Mouse (Mus musculus) midbrain, embryonic 11.5 days (tissue): Measurements from ENCODE around the gene Ints7. TPM values are rescaled to one million over a fixed set of nuclear protein-coding genes. Genes with fewer than 3 reads are reported as not detected.

Source experiments
- ATAC-seq: fragments of 200-750 bp; cut with Nextera tagmentation; 2 replicates; pipeline ENCODE4 v1.8.0; 2017; ENCODE audit warnings: moderate TSS enrichment, moderate library complexity; ENCODE audit not compliant: low FRiP score
- DNase-seq: peaks from one replicate; pipeline ENCODE4 v3.0.0; 2015; ENCODE audit warnings: low spot score; ENCODE audit errors: missing footprints
- H3K27ac ChIP-seq: fragments of 300-500 bp; sonication (generic); 2 replicates; pipeline ENCODE4 v1.5.1; 2014; ENCODE audit warnings: low read depth, low read length
- H3K27me3 ChIP-seq: fragments of 300-500 bp; sonication (generic); 2 replicates; pipeline ENCODE4 v1.6.1; 2014; ENCODE audit warnings: mild to moderate bottlenecking, low read length, moderate library complexity, mixed read lengths; ENCODE audit not compliant: control insufficient read depth, insufficient read depth
- H3K36me3 ChIP-seq: fragments of 300-500 bp; sonication (generic); 2 replicates; pipeline ENCODE4 v1.6.1; 2014; ENCODE audit warnings: mild to moderate bottlenecking, low read length, moderate library complexity, mixed read lengths; ENCODE audit not compliant: control insufficient read depth, insufficient read depth
- H3K4me1 ChIP-seq: fragments of 300-500 bp; sonication (generic); 2 replicates; pipeline ENCODE4 v1.6.1; 2014; ENCODE audit warnings: low read length; ENCODE audit not compliant: control insufficient read depth, insufficient read depth
- H3K4me2 ChIP-seq: fragments of 300-500 bp; sonication (generic); 2 replicates; pipeline ENCODE4 v1.6.1; 2014; ENCODE audit warnings: mild to moderate bottlenecking, moderate library complexity
- H3K4me3 ChIP-seq: fragments of 300-500 bp; sonication (generic); 2 replicates; pipeline ENCODE4 v1.5.1; 2014; ENCODE audit warnings: low read depth, low read length
- H3K9ac ChIP-seq: fragments of 300-500 bp; sonication (generic); 2 replicates; pipeline ENCODE4 v1.6.1; 2014; ENCODE audit warnings: low read length
- H3K9me3 ChIP-seq: fragments of 300-500 bp; sonication (generic); 2 replicates; pipeline ENCODE4 v1.6.1; 2016; ENCODE audit warnings: low read length; ENCODE audit not compliant: control insufficient read depth
- WGBS: fragments of 180-500 bp; shearing (Covaris S2); extraction: QIAGEN DNeasy Blood & Tissue Kit; methylation state at CpG from one replicate; pipeline ENCODE4 v1.1.7; 2014; 5-methylcytosine and 5-hydroxymethylcytosine counted together
- polyA plus RNA-seq: library from polyadenylated mRNA; unstranded; fragments of >200 nt; fragmentation: Nextera tagmentation; extraction: Ambion mirVana; gene quantifications from 2 replicates; pipeline ENCODE4 v1.2.1, GENCODE M21; 2014

The Ints7 gene
- polyA plus RNA-seq, 1 experiment from 2014 or later = 55.2 TPM

DNA sequence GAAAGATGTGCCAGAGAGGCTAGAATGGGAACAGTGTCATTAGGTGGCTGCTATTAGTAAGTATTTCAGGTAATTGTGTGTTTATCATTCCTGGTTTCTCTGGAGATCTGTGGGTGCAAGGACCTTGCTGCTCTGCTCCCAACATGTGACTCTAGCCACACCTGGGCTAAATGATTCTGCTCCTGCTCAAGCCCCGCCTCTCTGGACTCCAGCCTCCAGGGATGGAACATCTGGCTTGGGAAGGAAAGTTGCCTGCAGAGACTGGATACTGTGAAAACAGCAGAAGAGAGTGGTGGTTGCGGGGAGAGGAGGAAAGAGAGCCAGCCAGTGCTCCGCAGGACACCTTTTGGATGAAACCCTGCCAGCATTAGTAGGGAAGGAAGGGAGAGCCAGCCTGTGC lies 84.0 kb downstream of the Ints7 start:
- Histone ChIP-seq H3K4me1 (no peaks in the 10 kb centered on the region), H3K4me2 (no peak overlapping the region), H3K9me3 (no peaks in the 10 kb centered on the region), H3K27me3 (no peaks in the 10 kb centered on the region), H3K27ac (no peak overlapping the region), H3K4me3 (no peak overlapping the region), H3K36me3 (no peaks in the 10 kb centered on the region), H3K9ac (no peak overlapping the region)
- WGBS = 69% methylated on average over 3 of the region's 3 CpGs
- ATAC-seq (no peak), DNase-seq (no peak)

DNA sequence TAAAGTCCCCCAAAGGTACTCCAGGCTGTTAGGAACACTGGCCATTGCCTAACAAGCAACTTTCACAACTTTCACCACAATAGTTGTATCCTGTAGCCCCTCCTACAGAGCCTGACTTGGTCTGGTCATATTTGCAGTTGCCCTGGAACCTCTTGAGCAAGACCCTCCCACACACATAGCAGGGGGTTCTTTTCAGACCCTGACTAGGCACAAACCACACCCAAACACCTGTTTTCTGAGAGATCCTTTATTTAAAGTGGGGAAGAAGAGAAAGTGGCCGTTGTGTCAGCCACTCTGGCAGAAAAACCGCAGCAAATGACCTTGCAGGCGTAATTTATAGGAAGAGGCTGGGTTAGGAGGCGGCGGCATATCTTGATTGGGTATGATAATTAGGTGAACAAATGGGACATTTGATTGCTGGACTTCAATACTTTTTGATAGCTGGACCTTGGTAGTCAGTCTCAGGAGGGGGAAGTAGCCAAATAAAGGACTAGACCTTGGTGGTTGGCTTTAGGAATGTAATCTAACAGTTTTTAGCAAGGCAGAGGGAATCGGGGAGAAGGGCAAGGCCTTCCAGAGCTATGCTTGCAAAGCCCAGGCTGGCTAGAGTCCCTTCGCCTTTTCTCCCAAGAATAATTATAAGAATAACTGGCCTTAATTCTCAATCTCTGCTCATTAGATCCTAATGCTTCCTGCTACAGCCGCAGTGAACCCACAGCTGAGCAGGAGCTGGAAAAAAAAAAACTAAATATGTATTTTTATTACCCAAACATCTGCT lies 85.8 kb downstream of the Ints7 start:
- Histone ChIP-seq H3K36me3 (no peaks in the 10 kb centered on the region), H3K27ac (no peak overlapping the region), H3K9ac (no peak overlapping the region), H3K4me3 (no peak overlapping the region), H3K27me3 (no peaks in the 10 kb centered on the region), H3K4me2 (no peak overlapping the region), H3K4me1 (no peaks in the 10 kb centered on the region), H3K9me3 (no peaks in the 10 kb centered on the region)
- no peak for ATAC-seq
- WGBS = 84% methylated on average over 8 of the region's 8 CpGs
- no peak for DNase-seq

DNA sequence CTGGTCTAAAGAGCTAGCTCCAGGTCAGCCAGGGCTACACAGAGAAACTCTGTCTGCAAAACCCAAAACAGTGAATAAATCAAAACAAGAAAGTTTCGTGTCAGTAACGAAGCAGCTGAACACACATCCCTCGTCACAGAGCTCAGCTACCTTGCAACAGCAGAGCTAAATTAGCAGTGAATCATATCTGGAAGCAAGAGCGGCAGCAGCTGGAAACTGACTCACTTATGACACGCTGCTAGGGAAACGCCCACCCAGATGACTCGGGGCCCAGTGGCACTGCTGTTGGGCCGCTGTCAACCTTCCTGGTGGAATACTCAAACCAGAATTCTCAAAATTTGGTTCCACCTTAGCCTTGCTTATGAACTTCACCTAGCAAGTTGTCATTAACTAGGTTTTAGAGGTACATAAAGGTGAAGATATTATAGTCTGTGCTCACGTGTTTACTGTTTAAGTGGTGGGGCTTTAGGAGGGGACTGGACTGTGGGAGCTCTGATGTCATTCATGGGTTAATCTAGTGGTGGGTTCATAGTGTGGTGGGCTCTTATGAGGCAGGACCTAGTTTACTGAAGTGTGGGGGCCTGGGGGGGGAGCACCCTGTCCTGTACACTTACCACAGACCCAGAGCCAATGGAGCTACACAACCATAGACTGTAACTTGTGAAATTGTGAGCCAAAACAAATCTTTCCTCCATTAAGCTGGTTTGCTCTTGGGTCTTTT lies 86.9 kb downstream of the Ints7 start:
- Histone ChIP-seq H3K27ac (no peak overlapping the region), H3K4me2 (no peak overlapping the region), H3K36me3 (no peaks in the 10 kb centered on the region), H3K4me1 (no peaks in the 10 kb centered on the region), H3K4me3 (no peak overlapping the region), H3K9ac (no peak overlapping the region), H3K9me3 (no peaks in the 10 kb centered on the region), H3K27me3 (no peaks in the 10 kb centered on the region)
- DNase-seq = no peak
- 86% methylated on average over 9 of the region's 9 CpGs for WGBS
- ATAC-seq = no peak

DNA sequence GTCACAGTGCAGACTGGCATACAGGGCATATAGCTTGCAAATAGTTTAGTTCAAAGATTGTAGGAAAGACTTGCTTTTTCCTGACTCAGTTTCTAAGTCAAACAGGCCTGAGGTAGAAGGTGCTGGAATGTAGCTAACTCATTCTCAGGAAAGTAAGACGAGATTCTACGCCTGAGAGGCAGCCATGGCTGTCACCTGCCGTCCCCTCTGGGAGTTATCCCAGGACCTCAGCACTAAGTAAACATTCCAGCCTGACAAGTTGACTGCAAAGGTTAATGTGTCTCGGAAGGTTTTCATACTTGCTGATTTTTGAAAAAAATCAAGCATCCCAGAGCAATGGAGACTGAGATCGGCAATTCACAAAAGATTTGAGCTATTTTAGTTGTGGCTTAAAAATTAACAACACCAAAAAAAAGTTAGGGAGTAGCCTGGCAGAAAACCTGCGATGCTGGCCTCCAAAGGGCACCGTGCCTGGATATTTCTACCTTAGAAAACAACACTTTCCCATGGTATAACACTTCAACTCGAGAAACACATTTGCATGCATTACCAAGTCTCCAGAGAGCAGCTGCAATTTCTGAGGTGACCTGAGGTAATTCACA lies 87.6 kb downstream of the Ints7 start:
- no peaks in the 10 kb centered on the region for H3K36me3 ChIP-seq
- no peak for DNase-seq
- no peak overlapping the region for H3K27ac ChIP-seq
- H3K4me3 ChIP-seq = no peak overlapping the region
- H3K4me1 ChIP-seq = no peaks in the 10 kb centered on the region
- no peaks in the 10 kb centered on the region for H3K27me3 ChIP-seq
- WGBS = 74% methylated on average over 8 of the region's 8 CpGs
- no peaks in the 10 kb centered on the region for H3K9me3 ChIP-seq
- ATAC-seq = no peak
- H3K9ac ChIP-seq = no peak overlapping the region
- no peak overlapping the region for H3K4me2 ChIP-seq

DNA sequence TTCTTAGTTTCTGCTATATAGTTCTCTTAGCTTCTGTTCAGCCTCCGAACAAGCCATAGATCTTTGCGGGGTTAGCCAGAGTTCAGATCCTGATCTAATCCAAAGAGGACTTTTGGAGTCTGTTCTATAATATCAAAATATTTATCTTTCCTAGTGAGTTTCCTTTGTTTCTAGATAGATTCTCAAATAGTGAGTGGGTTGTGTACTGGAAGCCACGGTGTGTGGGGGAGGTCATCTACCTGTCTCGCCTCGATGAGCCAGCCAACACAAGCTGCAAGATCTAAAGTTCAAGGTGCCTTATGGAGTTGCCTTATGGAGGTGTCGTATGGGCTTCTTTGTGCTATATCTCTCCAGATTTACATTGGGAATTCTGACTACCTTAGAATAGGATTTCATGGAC lies 88.2 kb downstream of the Ints7 start:
- H3K9me3 ChIP-seq = no peaks in the 10 kb centered on the region
- H3K4me3 ChIP-seq = no peak overlapping the region
- H3K36me3 ChIP-seq = no peaks in the 10 kb centered on the region
- no peak overlapping the region for H3K9ac ChIP-seq
- 89% methylated on average over 6 of the region's 6 CpGs for WGBS
- H3K27ac ChIP-seq = no peak overlapping the region
- H3K4me1 ChIP-seq = no peaks in the 10 kb centered on the region
- DNase-seq (no peak), ATAC-seq (no peak)
- no peaks in the 10 kb centered on the region for H3K27me3 ChIP-seq
- H3K4me2 ChIP-seq = no peak overlapping the region

DNA sequence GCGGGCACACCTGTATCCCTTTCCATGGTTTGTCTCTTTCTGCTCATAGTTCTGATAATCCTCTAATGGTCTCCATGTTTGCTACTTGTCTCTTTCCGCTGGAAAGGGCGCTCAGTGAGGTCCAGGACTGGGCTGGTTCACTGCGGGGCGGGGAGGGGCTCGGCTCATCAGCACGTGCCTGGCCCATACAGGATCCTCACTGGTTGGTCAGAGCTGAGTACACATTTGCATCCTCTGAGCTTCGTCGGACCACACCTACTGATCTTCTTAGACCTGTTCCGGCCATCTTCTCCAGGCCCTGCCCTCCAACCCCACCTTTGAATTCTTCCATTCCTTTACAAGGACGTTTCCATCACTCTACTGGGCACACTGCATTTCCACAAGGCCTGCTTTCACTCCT lies 90.9 kb downstream of the Ints7 start:
- no peak for ATAC-seq
- Histone ChIP-seq H3K36me3 (no peaks in the 10 kb centered on the region), H3K4me2 (no peak overlapping the region), H3K9me3 (no peaks in the 10 kb centered on the region), H3K27ac (no peak overlapping the region), H3K27me3 (no peaks in the 10 kb centered on the region), H3K4me3 (no peak overlapping the region), H3K4me1 (no peaks in the 10 kb centered on the region), H3K9ac (no peak overlapping the region)
- 85% methylated on average over 11 of the region's 11 CpGs for WGBS
- DNase-seq = no peak

DNA sequence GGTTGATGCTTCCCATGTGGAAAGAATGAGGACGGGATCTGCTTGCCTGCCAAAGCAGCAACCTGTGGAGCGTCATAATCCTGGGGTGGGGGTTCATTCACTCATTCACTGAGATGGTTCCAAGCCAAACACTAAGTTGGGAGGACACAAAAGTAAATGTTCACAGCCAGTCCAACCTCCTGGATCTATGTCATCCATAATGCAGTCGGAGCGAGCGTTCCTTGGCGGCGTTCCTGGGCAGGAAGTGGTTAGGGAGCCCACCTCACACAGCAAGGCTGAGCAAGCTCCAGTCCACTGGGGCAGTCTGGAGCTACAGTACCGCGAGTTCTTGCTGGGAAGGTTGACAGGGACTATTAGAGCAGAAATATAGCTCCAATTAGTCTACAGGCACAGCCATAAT lies 92.6 kb downstream of the Ints7 start:
- DNase-seq (no peak), ATAC-seq (no peak)
- H3K27ac ChIP-seq = no peak overlapping the region
- H3K36me3 ChIP-seq = no peaks in the 10 kb centered on the region
- H3K9me3 ChIP-seq = no peaks in the 10 kb centered on the region
- H3K27me3 ChIP-seq = no peaks in the 10 kb centered on the region
- H3K4me3 ChIP-seq = no peak overlapping the region
- no peaks in the 10 kb centered on the region for H3K4me1 ChIP-seq
- H3K4me2 ChIP-seq = no peak overlapping the region
- 93% methylated on average over 9 of the region's 9 CpGs for WGBS
- H3K9ac ChIP-seq = no peak overlapping the region
